Mouse (Mus musculus): ENCODE data around the gene Eefsec. TPM values are rescaled to one million over a fixed set of nuclear protein-coding genes. Genes with fewer than 3 reads are reported as not detected.

Gene Eefsec
- total and polyA plus RNA-seq, 2 experiments from 2014 or later, result 22.9 to 28.4 TPM

GRCm38 (mm10) chr6:88321253-88321652 is 125.1 kb downstream of the Eefsec start:
- ATAC-seq, result no peak
- no peak for TF ChIP-seq CTCF (IDR thresholded peaks at IDR 0.05; ENCODE audit: low read depth)
- Histone ChIP-seq H3K4me1 (ENCODE audit: insufficient read depth) (no peaks in the 10 kb centered on the region), H3K36me3 (ENCODE audit: insufficient read depth) (no peaks in the 10 kb centered on the region), H3K27ac (ENCODE audit: low read depth, low read length) (no peak overlapping the region), H3K4me3 (ENCODE audit: low read depth, low read length) (no peak overlapping the region), H3K9me3 (ENCODE audit: low read length) (no peaks in the 10 kb centered on the region), H3K9ac (no peak overlapping the region), H3K27me3 (ENCODE audit: insufficient read depth, low read length) (no peaks in the 10 kb centered on the region), H3K4me2 (ENCODE audit: low read depth) (no peak overlapping the region)
- no peak for DNase-seq
- 76% methylated on average over 5 of the region's 5 CpGs for WGBS

- H3K4me1 ChIP-seq (ENCODE audit: insufficient read depth), result no peaks in the 10 kb centered on the region
- no peaks in the 10 kb centered on the region for H3K36me3 ChIP-seq (ENCODE audit: insufficient read depth)
- ATAC-seq (no peak), DNase-seq (no peak)
- H3K9ac ChIP-seq, result no peak overlapping the region
- WGBS, result 82% methylated on average over 1 of the region's 1 CpGs
- H3K9me3 ChIP-seq (ENCODE audit: low read length), result no peaks in the 10 kb centered on the region
- no peak overlapping the region for H3K4me2 ChIP-seq (ENCODE audit: low read depth)
- H3K27me3 ChIP-seq (ENCODE audit: insufficient read depth, low read length), result no peaks in the 10 kb centered on the region
- H3K27ac ChIP-seq (ENCODE audit: low read depth, low read length), result no peak overlapping the region
- H3K4me3 ChIP-seq (ENCODE audit: low read depth, low read length), result no peak overlapping the region
- no peak for TF ChIP-seq CTCF (IDR thresholded peaks at IDR 0.05; ENCODE audit: low read depth)
Measured at GRCm38 (mm10) chr6:88319735-88320134, 126.6 kb downstream of the Eefsec start.

- ATAC-seq, result no peak
- Histone ChIP-seq H3K9ac (no peak overlapping the region), H3K4me1 (ENCODE audit: insufficient read depth) (no peaks in the 10 kb centered on the region), H3K27me3 (ENCODE audit: insufficient read depth, low read length) (no peaks in the 10 kb centered on the region), H3K36me3 (ENCODE audit: insufficient read depth) (no peaks in the 10 kb centered on the region), H3K4me3 (ENCODE audit: low read depth, low read length) (no peak overlapping the region), H3K27ac (ENCODE audit: low read depth, low read length) (no peak overlapping the region), H3K4me2 (ENCODE audit: low read depth) (no peak overlapping the region), H3K9me3 (ENCODE audit: low read length) (no peaks in the 10 kb centered on the region)
- WGBS, result 61% methylated on average over 2 of the region's 2 CpGs
- no peak for TF ChIP-seq CTCF (IDR thresholded peaks at IDR 0.05; ENCODE audit: low read depth)
- no peak for DNase-seq
Measured at GRCm38 (mm10) chr6:88315295-88315694, 131.0 kb downstream of the Eefsec start.

- Histone ChIP-seq H3K4me2 (ENCODE audit: low read depth) (no peak overlapping the region), H3K9ac (no peak overlapping the region), H3K4me1 (ENCODE audit: insufficient read depth) (no peaks in the 10 kb centered on the region), H3K27ac (ENCODE audit: low read depth, low read length) (no peak overlapping the region), H3K27me3 (ENCODE audit: insufficient read depth, low read length) (no peaks in the 10 kb centered on the region), H3K9me3 (ENCODE audit: low read length) (no peaks in the 10 kb centered on the region), H3K36me3 (ENCODE audit: insufficient read depth) (no peaks in the 10 kb centered on the region), H3K4me3 (ENCODE audit: low read depth, low read length) (no peak overlapping the region)
- TF ChIP-seq CTCF (IDR thresholded peaks at IDR 0.05; ENCODE audit: low read depth), result no peak
- ATAC-seq (no peak), DNase-seq (no peak)
- 54% methylated on average over 9 of the region's 9 CpGs for WGBS
Measured at GRCm38 (mm10) chr6:88313937-88314336, 132.4 kb downstream of the Eefsec start.

- no peaks in the 10 kb centered on the region for H3K36me3 ChIP-seq (ENCODE audit: insufficient read depth)
- H3K27ac ChIP-seq (ENCODE audit: low read depth, low read length), result no peak overlapping the region
- H3K27me3 ChIP-seq (ENCODE audit: insufficient read depth, low read length), result no peaks in the 10 kb centered on the region
- no peaks in the 10 kb centered on the region for H3K4me1 ChIP-seq (ENCODE audit: insufficient read depth)
- DNase-seq, result no peak
- H3K9me3 ChIP-seq (ENCODE audit: low read length), result no peaks in the 10 kb centered on the region
- 84% methylated on average over 10 of the region's 10 CpGs for WGBS
- TF ChIP-seq CTCF (IDR thresholded peaks at IDR 0.05; ENCODE audit: low read depth), result no peak
- no peak overlapping the region for H3K4me2 ChIP-seq (ENCODE audit: low read depth)
- H3K4me3 ChIP-seq (ENCODE audit: low read depth, low read length), result no peak overlapping the region
- no peak for ATAC-seq
- no peak overlapping the region for H3K9ac ChIP-seq
Measured at GRCm38 (mm10) chr6:88311593-88311992, 134.7 kb downstream of the Eefsec start.

GRCm38 (mm10) chr6:88306100-88306746 is 140.1 kb downstream of the Eefsec start:
- WGBS, result 89% methylated on average over 4 of the region's 4 CpGs
- Histone ChIP-seq H3K9ac (no peak overlapping the region), H3K4me1 (ENCODE audit: insufficient read depth) (no peaks in the 10 kb centered on the region), H3K27ac (ENCODE audit: low read depth, low read length) (no peak overlapping the region), H3K4me2 (ENCODE audit: low read depth) (no peak overlapping the region), H3K9me3 (ENCODE audit: low read length) (no peaks in the 10 kb centered on the region), H3K36me3 (ENCODE audit: insufficient read depth) (no peaks in the 10 kb centered on the region), H3K4me3 (ENCODE audit: low read depth, low read length) (no peak overlapping the region), H3K27me3 (ENCODE audit: insufficient read depth, low read length) (no peaks in the 10 kb centered on the region)
- no peak for ATAC-seq
- no peak for DNase-seq
- TF ChIP-seq CTCF (IDR thresholded peaks at IDR 0.05; ENCODE audit: low read depth), result no peak

GRCm38 (mm10) chr6:88301234-88301633 is 145.1 kb downstream of the Eefsec start:
- no peaks in the 10 kb centered on the region for H3K9me3 ChIP-seq (ENCODE audit: low read length)
- H3K4me1 ChIP-seq (ENCODE audit: insufficient read depth), result no peaks in the 10 kb centered on the region
- no peak overlapping the region for H3K4me3 ChIP-seq (ENCODE audit: low read depth, low read length)
- WGBS, result 76% methylated on average over 7 of the region's 7 CpGs
- H3K27ac ChIP-seq (ENCODE audit: low read depth, low read length), result no peak overlapping the region
- no peak for ATAC-seq
- H3K9ac ChIP-seq, result no peak overlapping the region
- no peaks in the 10 kb centered on the region for H3K27me3 ChIP-seq (ENCODE audit: insufficient read depth, low read length)
- H3K4me2 ChIP-seq (ENCODE audit: low read depth), result no peak overlapping the region
- peaks cover 4% of the 10 kb centered on the region; the same call in 1 of the 2 replicates for H3K36me3 ChIP-seq (ENCODE audit: insufficient read depth)
- DNase-seq, result no peak
- TF ChIP-seq CTCF (IDR thresholded peaks at IDR 0.05; ENCODE audit: low read depth), result no peak
